Mouse (Mus musculus) G1E-ER4 (cell line): ENCODE data around the gene Hmga1. TPM values are rescaled to one million over a fixed set of nuclear protein-coding genes. Genes with fewer than 3 reads are reported as not detected.

ENCODE experiments used
- GATA1 ChIP-seq: IDR thresholded peaks from one replicate; pipeline ENCODE4 v1.8.0; 2012; ENCODE audit warnings: low read length, inconsistent platforms
- polyA plus RNA-seq: library from polyadenylated mRNA; stranded (reverse); fragments of >175 nt; gene quantifications from 2 replicates; pipeline ENCODE4 v1.2.3, GENCODE M21; 2012

The Hmga1 gene
- polyA plus RNA-seq, 1 experiment, result 2,596 TPM

- no peak for TF ChIP-seq GATA1
These were observed 37.3 kb upstream of the Hmga1 start for GRCm38 (mm10) chr17:27518700-27519595.

- TF ChIP-seq GATA1, result no peak
These were observed 35.7 kb upstream of the Hmga1 start for GRCm38 (mm10) chr17:27520557-27520956.

- no peak for TF ChIP-seq GATA1
These were observed 35.0 kb upstream of the Hmga1 start, which contains the start of gene Grm4 for GRCm38 (mm10) chr17:27521303-27521702. Grm4 (minus strand) TSS chr17:27521403.

GRCm38 (mm10) chr17:27523121-27523520 lies 33.2 kb upstream of the Hmga1 start:
- TF ChIP-seq GATA1, result no peak

GRCm38 (mm10) chr17:27527188-27527587 lies 29.1 kb upstream of the Hmga1 start:
- TF ChIP-seq GATA1, result no peak

- TF ChIP-seq GATA1, result no peak
These were observed 28.3 kb upstream of the Hmga1 start for GRCm38 (mm10) chr17:27528030-27528429.

GRCm38 (mm10) chr17:27528767-27529166 lies 27.5 kb upstream of the Hmga1 start:
- no peak for TF ChIP-seq GATA1

GRCm38 (mm10) chr17:27532095-27532494 lies 24.2 kb upstream of the Hmga1 start:
- no peak for TF ChIP-seq GATA1

GRCm38 (mm10) chr17:27533354-27533753 lies 22.9 kb upstream of the Hmga1 start:
- TF ChIP-seq GATA1, result no peak

GRCm38 (mm10) chr17:27534718-27535117 lies 21.6 kb upstream of the Hmga1 start:
- no peak for TF ChIP-seq GATA1

- TF ChIP-seq GATA1, result no peak
These were observed 15.0 kb upstream of the Hmga1 start for GRCm38 (mm10) chr17:27541261-27541660.

- TF ChIP-seq GATA1, result no peak
These were observed 14.3 kb upstream of the Hmga1 start for GRCm38 (mm10) chr17:27541984-27542383.

- no peak for TF ChIP-seq GATA1
These were observed 11.7 kb upstream of the Hmga1 start for GRCm38 (mm10) chr17:27544551-27544950.

- no peak for TF ChIP-seq GATA1
These were observed 10.3 kb upstream of the Hmga1 start for GRCm38 (mm10) chr17:27545991-27546390.

GRCm38 (mm10) chr17:27546574-27547085 lies 9.7 kb upstream of the Hmga1 start:
- no peak for TF ChIP-seq GATA1

GRCm38 (mm10) chr17:27547253-27547868 lies 8.9 kb upstream of the Hmga1 start:
- TF ChIP-seq GATA1, result no peak
